16 mouse cellular contexts compared by ENCODE assay signal in the genomic region with DNA sequence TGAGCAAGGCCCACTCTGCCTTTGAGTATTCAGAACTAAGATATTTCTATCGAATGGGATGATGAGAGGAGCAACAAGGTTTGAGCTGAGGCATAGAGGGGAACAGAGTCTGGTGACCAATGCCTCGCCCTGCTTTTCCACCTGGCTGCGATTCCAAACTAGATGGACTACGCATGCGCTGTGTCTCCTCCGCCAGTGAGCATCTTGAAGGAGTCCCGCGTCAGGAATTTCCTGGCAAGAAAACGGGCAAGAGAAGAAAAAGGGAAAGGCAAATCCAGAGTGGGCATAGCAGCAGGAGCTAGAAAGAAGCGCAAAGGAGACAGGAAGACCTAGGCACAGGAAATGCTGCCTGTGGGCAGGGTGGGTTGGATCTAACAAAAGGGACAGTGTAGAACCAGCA. TPM values are rescaled to one million over a fixed set of nuclear protein-coding genes. Genes with fewer than 3 reads are reported as not detected.
A peak's percentile ranks its signal among the peaks of the same experiment; 100 is the strongest.
DNase-seq lines count a peak whose midpoint lies in the region; ATAC-seq lines count a peak whose summit lies in the region.
"Had no signal": no experiment of that assay in that cellular context is flagged by ENCODE, and none has a peak within 500 bp of the region (broad histone marks: within the 10 kb centered on the region; RNA-seq: fewer than 3 reads in every experiment).

No protein-coding gene starts in this region.

- intact Hi-C loops in left cerebral cortex, postnatal 10 days (cut with DNase I): loop anchor here (2.0 kb wide), 1 partner anchor 63 kb away; no protein-coding TSS in a partner anchor

- ATAC-seq in frontal cortex, adult (ENCODE audit: low TSS enrichment): peak; percentile 20; the same call in 1 of the 2 replicates
- ATAC-seq: inflammation-experienced regulatory T-cells, adult 6 months had no signal

- no peak for DNase-seq in frontal cortex, postnatal 10 days (ENCODE audit: low spot score in 2 of 2)
- DNase-seq in brain, adult 2 months (ENCODE audit: low read depth, low spot score): peak; percentile 69
- peak; percentile 43 for DNase-seq in kidney, adult 9 months
- DNase-seq in kidney, postnatal 36 days: peak; percentile 33 to 42
- DNase-seq in left cerebral cortex, postnatal 10 days (ENCODE audit: extremely low spot score in 1 of 2, low spot score in 2 of 2): no peak
- no peak for DNase-seq in testis, postnatal 10 days (ENCODE audit: low spot score)
- DNase-seq in layer of hippocampus, adult 18-20 months (ENCODE audit: low spot score in 2 of 2): no peak
- DNase-seq: adrenal gland, postnatal 14 days; cerebellum, adult 11 months; heart, adult 11 months; left cerebral cortex, postnatal 4 days; liver, embryonic 13.5 days; lung, postnatal 10 days; right cerebral cortex, postnatal 4 days had no signal

RNA-seq across cellular contexts. Expression of gene Abcc3, which starts 11.0 kb away (rescaled TPM):
- total RNA-seq in left cerebral cortex, postnatal 10 days (2021): 1 to 10 TPM; 1.6 to 2.1 TPM
- 1 to 10 TPM; 1.4 to 2.4 TPM for total RNA-seq in layer of hippocampus, adult 18-20 months (2021)

Comparison
In these comparisons a context has a peak if more than half of its experiments do, and no peak if none do; other contexts are left out.
1. DNase-seq: peak in brain, adult 2 months (single experiment), kidney, adult 9 months (single experiment) and kidney, postnatal 36 days (2 of 2); none in frontal cortex, postnatal 10 days (0 of 2), left cerebral cortex, postnatal 10 days (0 of 2), testis, postnatal 10 days (single experiment) and layer of hippocampus, adult 18-20 months (0 of 2).